Mouse (Mus musculus) small intestine, adult 2 months (tissue): ENCODE results near the gene Rxfp3.

Experiments
- CTCF ChIP-seq: fragments of 200-500 bp; IDR thresholded peaks from 2 replicates; pipeline ENCODE4 v1.5.1; 2012; ENCODE audit warnings: low read depth, mild to moderate bottlenecking, control low read depth, inconsistent platforms, low read length, moderate library complexity, mixed read lengths; ENCODE audit not compliant: insufficient replicate concordance, insufficient read length; ENCODE audit errors: extremely low read depth
- POLR2A ChIP-seq: fragments of 200-500 bp; IDR thresholded peaks from 2 replicates; pipeline ENCODE4 v1.6.1; 2012; ENCODE audit warnings: low read depth, mild to moderate bottlenecking, control low read depth, inconsistent platforms, low read length, moderate library complexity

- TF ChIP-seq CTCF (no peak), POLR2A (no peak)
Observed at GRCm38 (mm10) chr15:11082961-11083569, 45.3 kb upstream of the Rxfp3 start.
